Mouse (Mus musculus): ENCODE measurements around the gene Map3k14.

DNA sequence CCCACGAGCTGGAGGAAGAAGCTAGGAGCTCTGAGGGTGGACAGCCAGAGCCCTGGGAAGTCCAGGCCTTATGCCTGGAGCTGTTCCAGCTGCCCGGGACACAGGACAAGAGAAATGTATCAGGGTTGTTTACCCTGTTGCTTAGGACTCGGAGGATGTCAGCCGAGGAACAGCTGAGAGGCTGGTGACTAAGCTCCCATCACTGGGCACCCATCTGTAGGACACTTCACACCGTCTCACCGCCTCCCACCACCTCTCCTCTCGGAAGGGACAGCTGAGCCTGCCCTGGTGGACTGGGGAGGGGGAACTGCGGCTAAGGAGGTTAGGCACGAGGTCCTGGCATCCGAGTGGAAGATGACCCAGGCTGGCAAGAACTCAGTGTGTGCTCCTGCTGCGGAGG, 31.6 kb downstream of the Map3k14 start:
- no peak for TF ChIP-seq CTCF (IDR thresholded peaks at IDR 0.05; ENCODE audit: extremely low read depth, insufficient read length, insufficient replicate concordance, low read depth, low read length)
- no peak for TF ChIP-seq POLR2A (IDR thresholded peaks at IDR 0.05; ENCODE audit: low read depth, low read length)

Data from small intestine, adult 2 months (tissue).